Mouse (Mus musculus) cortical plate, adult 2 months (tissue): ENCODE data around the gene Tpm1. TPM values are rescaled to one million over a fixed set of nuclear protein-coding genes. Genes with fewer than 3 reads are reported as not detected.

Source experiments
- H3K27ac ChIP-seq: fragments of 200-500 bp; 2 replicates; pipeline ENCODE4 v1.5.1; 2012; ENCODE audit warnings: low read length, control low read depth, inconsistent platforms; ENCODE audit not compliant: insufficient read depth
- H3K4me1 ChIP-seq: fragments of 200-500 bp; 2 replicates; pipeline ENCODE4 v1.6.1; 2011; ENCODE audit warnings: low read length; ENCODE audit not compliant: control insufficient read depth, insufficient read depth
- H3K4me3 ChIP-seq: fragments of 200-500 bp; 2 replicates; pipeline ENCODE4 v1.5.1; 2011; ENCODE audit warnings: mild to moderate bottlenecking, low read length, control low read depth; ENCODE audit not compliant: insufficient read depth
- CTCF ChIP-seq: fragments of 200-500 bp; IDR thresholded peaks from 2 replicates; pipeline ENCODE4 v1.5.1; 2011; ENCODE audit warnings: mild to moderate bottlenecking, control low read depth, low read length; ENCODE audit not compliant: insufficient read depth; ENCODE audit errors: extremely low read depth
- POLR2A ChIP-seq: fragments of 200-500 bp; IDR thresholded peaks from 2 replicates; pipeline ENCODE4 v1.6.1; 2011; ENCODE audit warnings: mild to moderate bottlenecking, low read length, control low read depth; ENCODE audit not compliant: insufficient read depth; ENCODE audit errors: extremely low read depth
- polyA plus RNA-seq: library from polyadenylated mRNA; depleted of rRNA; stranded (reverse); fragments of >200 nt; gene quantifications from 2 replicates; pipeline ENCODE4 v1.2.3, GENCODE M21; 2012

Gene Tpm1
- polyA plus RNA-seq, 1 experiment, result 234 TPM

GRCm38 (mm10) chr9:67072182-67072581 is 23.0 kb upstream of the Tpm1 start:
- no peak for TF ChIP-seq POLR2A
- no peak for TF ChIP-seq CTCF

DNA sequence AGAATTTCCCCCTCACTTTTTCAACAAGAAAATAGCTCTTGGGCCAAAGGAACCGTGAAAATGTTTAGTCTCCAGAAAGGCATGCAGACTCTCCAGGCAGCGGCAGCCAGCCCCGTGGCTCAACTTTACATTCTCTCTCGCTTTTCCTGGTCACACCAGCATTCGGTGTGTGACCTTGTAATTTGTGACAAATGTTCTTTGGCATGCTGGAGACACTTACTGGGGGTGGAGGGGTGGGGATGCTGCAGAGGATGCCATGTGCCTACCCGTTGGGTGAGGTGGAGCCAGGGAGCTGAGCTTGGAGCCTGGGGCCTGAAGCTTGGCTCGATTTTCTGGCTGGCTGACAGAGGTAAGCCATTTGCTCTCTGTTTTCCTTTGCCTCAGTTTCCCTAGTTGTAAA is 22.4 kb upstream of the Tpm1 start:
- no peaks in the 10 kb centered on the region; the same call in 1 of the 2 replicates for H3K4me1 ChIP-seq
- H3K27ac ChIP-seq, result no peak overlapping the region
- TF ChIP-seq POLR2A (no peak), CTCF (no peak)
- no peak overlapping the region for H3K4me3 ChIP-seq

More at GRCm38 (mm10) chr9:67072182-67072581, 23.0 kb upstream of the Tpm1 start:
- Histone ChIP-seq H3K4me3 (no peak overlapping the region), H3K27ac (no peak overlapping the region), H3K4me1 (no peaks in the 10 kb centered on the region; the same call in 1 of the 2 replicates)

- Histone ChIP-seq H3K4me3 (no peak overlapping the region), H3K4me1 (no peaks in the 10 kb centered on the region; the same call in 1 of the 2 replicates), H3K27ac (no peak overlapping the region)
- TF ChIP-seq POLR2A (no peak), CTCF (no peak)
Observed at GRCm38 (mm10) chr9:67071103-67071502, 21.9 kb upstream of the Tpm1 start.

DNA sequence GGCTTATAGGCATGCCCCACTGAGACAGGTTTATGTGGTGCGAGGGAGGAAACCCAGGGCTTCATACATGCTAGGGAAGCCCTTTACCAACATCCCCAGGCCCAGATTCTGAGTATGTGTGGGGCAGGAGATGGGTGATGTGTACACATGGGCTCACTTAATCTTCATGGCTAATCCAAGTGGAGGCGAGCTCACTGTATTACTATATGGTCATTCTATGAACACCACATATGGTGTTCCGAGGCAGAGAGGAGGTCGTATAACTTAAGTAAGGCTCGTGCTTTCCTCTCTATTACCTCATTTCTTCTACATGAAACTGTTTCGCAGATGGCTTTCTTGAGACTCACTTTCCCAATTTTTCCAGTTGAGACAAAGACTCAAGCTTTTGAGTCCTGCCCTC is 17.4 kb upstream of the Tpm1 start:
- no peak for TF ChIP-seq POLR2A
- no peak for TF ChIP-seq CTCF
- Histone ChIP-seq H3K4me1 (no peaks in the 10 kb centered on the region; the same call in 1 of the 2 replicates), H3K27ac (no peak overlapping the region), H3K4me3 (no peak overlapping the region)

- H3K4me1 ChIP-seq, result no peaks in the 10 kb centered on the region
- no peak overlapping the region for H3K27ac ChIP-seq
- TF ChIP-seq CTCF, result no peak
- TF ChIP-seq POLR2A, result no peak
- no peak overlapping the region for H3K4me3 ChIP-seq
Observed at GRCm38 (mm10) chr9:67059714-67060113, 10.5 kb upstream of the Tpm1 start.

DNA sequence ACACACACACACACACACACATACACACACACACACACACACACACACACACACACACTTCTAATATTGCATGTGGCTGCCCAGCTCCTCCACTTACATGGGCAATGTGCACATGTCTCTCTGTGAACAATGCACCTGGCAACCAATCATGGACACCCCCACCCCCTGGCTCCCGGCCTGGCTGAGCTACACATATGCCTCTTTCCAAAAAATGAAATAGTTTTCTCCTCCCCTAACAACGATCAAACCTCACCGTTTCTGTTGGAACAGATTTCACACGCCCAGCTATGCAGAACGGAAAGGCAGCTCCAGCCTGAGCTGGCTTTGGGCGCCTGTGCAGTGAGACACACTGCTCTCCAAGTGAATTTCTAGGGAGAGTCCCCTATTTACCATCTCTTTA is 9.2 kb upstream of the Tpm1 start:
- TF ChIP-seq CTCF, result no peak
- TF ChIP-seq POLR2A, result no peak
- no peaks in the 10 kb centered on the region for H3K4me1 ChIP-seq
- H3K27ac ChIP-seq, result no peak overlapping the region
- no peak overlapping the region for H3K4me3 ChIP-seq

- H3K27ac ChIP-seq, result no peak overlapping the region
- H3K4me3 ChIP-seq, result no peak overlapping the region
- TF ChIP-seq CTCF, result no peak
- TF ChIP-seq POLR2A, result no peak
- no peaks in the 10 kb centered on the region for H3K4me1 ChIP-seq
Observed at GRCm38 (mm10) chr9:67050736-67051337, 1.6 kb upstream of the Tpm1 start.

DNA sequence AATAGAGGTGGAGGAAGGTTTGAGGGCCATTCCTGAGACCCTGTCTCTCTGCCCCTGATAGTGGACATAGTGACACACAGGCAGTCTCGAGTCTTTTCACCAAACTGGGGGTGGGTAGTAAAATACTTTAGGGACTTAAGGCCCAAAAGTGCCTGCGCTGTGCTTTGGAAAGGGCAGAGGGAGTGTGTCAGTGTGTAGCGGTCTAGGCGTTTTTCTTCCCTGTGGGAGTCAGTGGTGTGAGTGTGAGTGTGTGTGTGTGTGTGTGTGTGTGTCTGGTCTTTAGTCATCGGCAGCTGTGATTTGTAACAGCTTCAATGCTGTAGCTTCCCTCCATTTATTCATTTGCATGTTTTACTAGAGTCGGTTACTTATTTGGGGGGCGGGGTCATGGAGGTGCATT is 630 bp upstream of the Tpm1 start:
- Histone ChIP-seq H3K4me3 (peak overlapping the region; percentile 59; the same call in 1 of the 2 replicates), H3K27ac (no peak overlapping the region), H3K4me1 (no peaks in the 10 kb centered on the region)
- TF ChIP-seq CTCF (no peak), POLR2A (no peak)

DNA sequence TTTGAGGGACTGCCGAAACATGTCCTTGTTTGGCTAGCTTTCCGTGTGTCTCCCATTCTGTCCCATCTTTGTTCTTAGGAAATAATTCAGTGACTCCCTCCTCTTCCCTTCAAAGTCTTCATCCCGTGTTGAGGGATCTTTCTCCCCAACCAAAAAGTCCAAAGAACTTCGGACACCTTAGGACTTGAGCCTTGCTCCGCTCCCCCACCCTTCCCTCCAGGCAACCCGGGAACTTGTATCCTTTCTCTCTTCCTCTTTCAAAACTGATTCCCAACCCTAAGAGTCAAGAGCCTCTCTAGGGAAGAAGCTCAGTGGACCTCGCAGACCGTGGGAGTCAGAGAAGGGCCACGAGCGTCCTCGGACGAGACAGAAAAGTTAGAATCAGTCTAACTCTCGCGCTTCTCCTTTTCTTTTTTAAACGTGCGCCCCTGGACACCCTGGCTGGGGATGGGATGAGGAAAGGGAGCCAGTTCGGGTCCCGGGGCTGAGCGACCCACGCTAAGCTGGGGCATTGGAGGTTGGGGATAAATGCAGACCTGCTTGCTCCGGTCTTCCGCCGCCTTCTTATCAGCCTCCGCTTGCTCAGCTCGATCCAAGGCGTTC is 622 bp downstream of the Tpm1 start:
- Histone ChIP-seq H3K27ac (peak overlapping the region; percentile 67; the same call in 1 of the 2 replicates), H3K4me1 (no peaks in the 10 kb centered on the region; the same call in 1 of the 2 replicates), H3K4me3 (peak overlapping the region; percentile 59)
- no peak for TF ChIP-seq POLR2A
- no peak for TF ChIP-seq CTCF

DNA sequence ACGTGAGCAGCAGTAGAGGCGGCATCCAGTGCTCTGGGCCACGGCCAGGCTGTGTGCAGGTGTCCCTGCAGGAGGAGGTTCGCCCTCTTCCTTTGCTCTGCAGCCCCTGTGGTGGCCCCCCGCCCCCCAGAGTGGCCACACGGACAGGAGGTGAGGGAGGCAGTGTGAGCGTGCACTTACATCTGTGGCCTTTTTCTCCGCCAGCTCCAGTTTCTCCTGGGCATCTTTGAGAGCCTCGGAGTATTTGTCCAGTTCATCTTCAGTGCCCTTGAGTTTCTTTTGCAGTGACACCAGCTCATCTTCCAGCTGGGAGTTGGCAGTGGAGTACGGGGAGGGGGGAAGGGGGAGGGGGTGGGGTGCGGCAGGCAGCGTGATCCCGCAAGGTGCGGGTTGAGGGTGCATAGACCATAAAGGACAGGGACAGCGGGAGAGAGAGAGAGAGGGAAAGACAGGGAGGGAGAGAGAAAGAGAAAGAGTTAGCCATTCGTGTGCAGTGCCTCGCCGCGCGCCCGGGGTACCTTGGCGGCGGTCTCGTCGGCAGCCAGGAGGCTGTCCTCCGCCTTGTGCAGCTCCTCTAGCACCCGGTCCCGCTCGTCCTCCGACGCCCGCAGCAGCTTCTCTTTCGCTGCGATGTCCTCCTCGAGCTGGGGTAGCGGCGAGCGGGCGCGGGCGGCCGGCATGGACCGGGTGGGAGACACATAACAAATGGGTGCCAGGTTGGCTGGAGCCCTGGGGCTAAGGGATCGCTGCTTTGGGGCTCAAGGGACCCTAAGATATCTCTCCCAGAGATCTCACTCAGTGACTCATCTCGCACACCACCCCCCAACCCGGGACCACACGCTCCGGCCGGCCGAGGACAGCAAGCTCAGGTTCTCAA is 1.4 kb downstream of the Tpm1 start:
- no peaks in the 10 kb centered on the region; the same call in 1 of the 2 replicates for H3K4me1 ChIP-seq
- H3K4me3 ChIP-seq, result peak overlapping the region; percentile 59
- no peak for TF ChIP-seq CTCF
- TF ChIP-seq POLR2A, result no peak
- H3K27ac ChIP-seq, result peak overlapping the region; percentile 67; the same call in 1 of the 2 replicates
